23 mouse cellular contexts compared by ENCODE assay signal in the genomic region with DNA sequence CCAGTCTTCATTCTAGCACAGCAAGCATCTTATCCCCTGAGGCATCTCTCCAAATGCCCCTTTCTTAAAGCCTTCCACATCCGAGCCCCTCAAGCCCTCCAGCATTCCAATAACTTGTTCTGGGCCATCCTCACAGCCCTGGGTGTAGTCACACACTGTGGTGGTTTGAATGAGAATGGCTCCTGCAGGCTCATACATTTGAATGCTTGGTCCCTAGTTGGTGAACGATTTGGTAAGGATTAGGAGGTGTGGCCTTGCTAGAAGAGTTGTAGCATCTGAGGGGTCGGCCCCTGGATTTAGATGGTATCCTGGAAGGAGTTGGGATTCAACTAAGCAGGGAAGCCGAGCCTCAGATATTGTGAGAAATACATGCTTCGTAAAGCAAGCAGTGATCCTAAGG. TPM values are rescaled to one million over a fixed set of nuclear protein-coding genes. Genes with fewer than 3 reads are reported as not detected.
DNase-seq lines count a peak whose midpoint lies in the region; ATAC-seq and TF ChIP-seq lines count a peak whose summit lies in the region.
"Had no signal": no experiment of that assay in that cellular context is flagged by ENCODE, and none has a peak within 500 bp of the region (broad histone marks: within the 10 kb centered on the region; RNA-seq: fewer than 3 reads in every experiment).

No protein-coding gene starts in this region.

- ATAC-seq in erythroblast, adult 5-6 weeks (replicated peaks; ENCODE audit: low FRiP score, poor library complexity, severe bottlenecking) = no peak
- ATAC-seq: forebrain, embryonic 14.5 days; forebrain, embryonic 16.5 days had no signal

- no peaks in the 10 kb centered on the region for H3K27me3 ChIP-seq in ES-Bruce4 (ENCODE audit: control insufficient read depth, insufficient read depth, low read length, poor library complexity, severe bottlenecking)
- H3K27me3 ChIP-seq: embryonic facial prominence, embryonic 12.5 days; forebrain, embryonic 12.5 days had no signal

- H3K4me3 ChIP-seq in ES-Bruce4 (ENCODE audit: low read depth, low read length) = no peak overlapping the region
- no peak overlapping the region for H3K4me3 ChIP-seq in layer of hippocampus, adult 2 months
- H3K4me3 ChIP-seq: embryonic facial prominence, embryonic 10.5 days; embryonic facial prominence, embryonic 12.5 days; erythroblast, embryonic 14.5 days; forebrain, embryonic 10.5 days; forebrain, embryonic 12.5 days had no signal

- no peaks in the 10 kb centered on the region for H3K36me3 ChIP-seq in ES-Bruce4 (ENCODE audit: control insufficient read depth, insufficient read depth, low read length, poor library complexity, severe bottlenecking)
- H3K36me3 ChIP-seq: embryonic facial prominence, embryonic 10.5 days; embryonic facial prominence, embryonic 12.5 days; forebrain, embryonic 10.5 days; forebrain, embryonic 12.5 days had no signal

- no peak for TF ChIP-seq CTCF in ES-Bruce4 (IDR thresholded peaks at IDR 0.05; ENCODE audit: low read depth, low read length)
- no peak for TF ChIP-seq CTCF in layer of hippocampus, adult 2 months (conservative IDR thresholded peaks at IDR 0.05)

- H3K9me3 ChIP-seq in ES-Bruce4 (replicated peaks; ENCODE audit: control insufficient read depth, insufficient read depth, low read length, poor library complexity, severe bottlenecking) = peaks cover 9% of the 10 kb centered on the region; the same call in 1 of the 2 replicates
- H3K9me3 ChIP-seq: embryonic facial prominence, embryonic 10.5 days; embryonic facial prominence, embryonic 12.5 days; forebrain, embryonic 10.5 days; forebrain, embryonic 12.5 days had no signal

- TF ChIP-seq POLR2A in ES-Bruce4 (IDR thresholded peaks at IDR 0.05; ENCODE audit: insufficient read depth, low read length) = no peak

- H3K27ac ChIP-seq in ES-Bruce4 (ENCODE audit: insufficient read depth, low read length) = 0 out of 2 replicates have a peak overlapping the region, but pooled peaks have one; percentile 28
- no peak overlapping the region for H3K27ac ChIP-seq in layer of hippocampus, adult 2 months
- H3K27ac ChIP-seq: embryonic facial prominence, embryonic 10.5 days; embryonic facial prominence, embryonic 12.5 days; forebrain, embryonic 10.5 days; forebrain, embryonic 12.5 days had no signal

- DNase-seq in ES-CJ7 (ENCODE audit: low read depth, low spot score) (peak; percentile 75), ZHBTc4 (ENCODE audit: low read depth, low spot score) (peak; percentile 74)
- DNase-seq in layer of hippocampus, adult 2 months (ENCODE audit: low spot score in 2 of 2) = no peak
- DNase-seq: adrenal gland, adult 2 months; adrenal gland, postnatal 10 days; adrenal gland, postnatal 25 days; cerebellum, adult 11 months; cerebellum, adult 18-20 months; cerebellum, adult 8-10 months; cerebellum, adult 9-11 months; cerebellum, postnatal 25 days had no signal

- H3K4me1 ChIP-seq in ES-Bruce4 (ENCODE audit: control insufficient read depth, insufficient read depth, low read length) = peaks cover 4% of the 10 kb centered on the region

- no peak for TF ChIP-seq EP300 in ES-Bruce4 (IDR thresholded peaks at IDR 0.05; ENCODE audit: insufficient read depth, low read depth, low read length)

- H3K9ac ChIP-seq in ES-Bruce4 (ENCODE audit: low read depth, poor library complexity, severe bottlenecking) = no peak overlapping the region
- H3K9ac ChIP-seq: embryonic facial prominence, embryonic 12.5 days; forebrain, embryonic 12.5 days had no signal

RNA-seq across cellular contexts. Expression of a gene that starts 42.0 kb away (rescaled TPM):
- polyA plus RNA-seq in ES-Bruce4 (2011; ENCODE audit: insufficient read depth, insufficient read length, low read depth, missing spikeins) = not detected in 2 replicates
- 0.42 TPM in 1 of 2 replicates, not detected in the other for total RNA-seq in erythroblast, adult 5-6 weeks (2015; ENCODE audit: low replicate concordance)
- not detected in 2 replicates for total RNA-seq in erythroblast, adult 5-6 weeks (2017; ENCODE audit: low replicate concordance)
- total RNA-seq in layer of hippocampus, adult 2 months (2021) = not detected
- total RNA-seq: adrenal gland, adult 2 months; adrenal gland, postnatal 10 days; adrenal gland, postnatal 25 days; adrenal gland, postnatal 4 days; MEL had no signal
- polyA plus RNA-seq: adrenal gland, adult 2 months; embryonic facial prominence, embryonic 12.5 days; embryonic facial prominence, embryonic 14.5 days; erythroblast, embryonic 14.5 days; forebrain, embryonic 10.5 days; forebrain, embryonic 12.5 days; forebrain, embryonic 14.5 days; forebrain, embryonic 16.5 days had no signal

Comparison
In these comparisons a context has a peak if more than half of its experiments do, and no peak if none do; other contexts are left out.
1. DNase-seq: peak in ES-CJ7 (single experiment) and ZHBTc4 (single experiment); none in layer of hippocampus, adult 2 months (0 of 2).